Comparison of ENCODE assay signal across 27 mouse cellular contexts in the genomic region with DNA sequence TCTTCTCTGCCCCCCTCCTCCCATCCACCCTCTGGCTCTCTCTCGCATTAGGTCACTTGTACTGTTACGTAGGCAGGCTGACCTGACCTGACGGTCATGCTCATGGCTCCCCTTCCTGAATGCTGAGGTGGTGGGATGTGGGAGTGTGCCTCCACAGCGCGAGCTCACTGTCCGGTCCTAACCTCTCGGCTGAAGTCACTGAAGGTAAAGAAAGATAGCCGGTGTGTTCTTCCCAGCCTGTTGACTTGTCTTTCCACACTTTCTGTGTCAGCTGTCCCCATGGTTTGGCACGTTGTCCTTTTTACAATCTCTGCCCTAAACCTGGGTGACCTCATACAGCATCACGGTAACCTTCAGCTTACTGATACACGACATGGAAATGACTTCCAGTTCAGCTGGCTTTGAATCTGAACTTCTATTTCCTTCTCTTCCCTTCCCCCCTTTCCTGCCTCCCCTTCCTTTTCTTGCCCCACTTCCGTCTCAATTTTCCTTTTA. TPM values are rescaled to one million over a fixed set of nuclear protein-coding genes. Genes with fewer than 3 reads are reported as not detected.
DNase-seq lines count a peak whose midpoint lies in the region; ATAC-seq and TF ChIP-seq lines count a peak whose summit lies in the region.
"Had no signal": no experiment of that assay in that cellular context is flagged by ENCODE, and none has a peak within 500 bp of the region (broad histone marks: within the 10 kb centered on the region; RNA-seq: fewer than 3 reads in every experiment).

No protein-coding gene starts in this region.

- H3K4me1 ChIP-seq in heart, embryonic 10.5 days: peaks cover 58% of the 10 kb centered on the region
- H3K4me1 ChIP-seq in liver, adult 2 months (ENCODE audit: control insufficient read depth, insufficient read depth, low read length): peaks cover 42% of the 10 kb centered on the region
- 0 out of 2 replicates have a peak, but pooled peaks cover 6% of the 10 kb centered on the region for H3K4me1 ChIP-seq in liver, embryonic 12.5 days
- H3K4me1 ChIP-seq in brown adipose tissue, adult 24 weeks (ENCODE audit: control insufficient read depth, insufficient read depth, insufficient read length, low read length): 0 out of 2 replicates have a peak, but pooled peaks cover 2% of the 10 kb centered on the region
- H3K4me1 ChIP-seq in heart, embryonic 15.5 days (replicated peaks): peaks cover 26% of the 10 kb centered on the region

- H3K79me2 ChIP-seq in liver, adult 2 months (ENCODE audit: control insufficient read depth, insufficient read depth, low read length): peaks cover 46% of the 10 kb centered on the region

- H3K27ac ChIP-seq in heart, embryonic 10.5 days: peak overlapping the region; percentile 4; the same call in 1 of the 2 replicates
- H3K27ac ChIP-seq in liver, adult 2 months (replicated peaks; ENCODE audit: insufficient read depth, low read depth, low read length): peak overlapping the region; percentile 64
- no peak overlapping the region for H3K27ac ChIP-seq in liver, embryonic 12.5 days
- H3K27ac ChIP-seq in brown adipose tissue, adult 24 weeks (replicated peaks; ENCODE audit: low read depth, low read length): 0 out of 2 replicates have a peak overlapping the region, but pooled peaks have one; percentile 20
- no peak overlapping the region for H3K27ac ChIP-seq in heart, embryonic 15.5 days
- H3K27ac ChIP-seq: embryonic facial prominence, embryonic 10.5 days; embryonic facial prominence, embryonic 15.5 days; kidney, embryonic 15.5 days; limb, embryonic 13.5 days; liver, embryonic 15.5 days; midbrain, embryonic 12.5 days; neural tube, embryonic 15.5 days; stomach, embryonic 15.5 days had no signal

- no peaks in the 10 kb centered on the region for H3K9me3 ChIP-seq in heart, embryonic 10.5 days
- no peaks in the 10 kb centered on the region for H3K9me3 ChIP-seq in liver, embryonic 12.5 days (replicated peaks)
- no peaks in the 10 kb centered on the region for H3K9me3 ChIP-seq in heart, embryonic 15.5 days (replicated peaks)
- H3K9me3 ChIP-seq: embryonic facial prominence, embryonic 10.5 days; embryonic facial prominence, embryonic 15.5 days; kidney, embryonic 15.5 days; limb, embryonic 13.5 days; liver, embryonic 15.5 days; midbrain, embryonic 12.5 days; neural tube, embryonic 15.5 days; stomach, embryonic 15.5 days had no signal

- H3K27me3 ChIP-seq in heart, embryonic 10.5 days (ENCODE audit: insufficient read depth, poor library complexity, severe bottlenecking): no peaks in the 10 kb centered on the region
- H3K27me3 ChIP-seq in liver, adult 2 months (ENCODE audit: control insufficient read depth, insufficient read depth, low read length): no peaks in the 10 kb centered on the region
- peaks cover 48% of the 10 kb centered on the region for H3K27me3 ChIP-seq in liver, embryonic 12.5 days (replicated peaks)
- no peaks in the 10 kb centered on the region for H3K27me3 ChIP-seq in heart, embryonic 15.5 days
- H3K27me3 ChIP-seq: embryonic facial prominence, embryonic 15.5 days; limb, embryonic 13.5 days; midbrain, embryonic 12.5 days; neural tube, embryonic 15.5 days had no signal

- no peak for TF ChIP-seq CTCF in liver, adult 2 months (IDR thresholded peaks at IDR 0.05; ENCODE audit: low read depth, low read length)

- no peak for ATAC-seq in liver, embryonic 12.5 days
- no peak for ATAC-seq in heart, embryonic 15.5 days (replicated peaks; ENCODE audit: insufficient number of reproducible peaks, insufficient read depth, low FRiP score, low read depth)
- ATAC-seq: forebrain, embryonic 14.5 days; hindbrain, embryonic 16.5 days had no signal

- DNase-seq in heart, embryonic 10.5 days (ENCODE audit: low spot score): no peak
- no peak for DNase-seq in heart, postnatal 14 days
- DNase-seq in liver, adult 2 months (ENCODE audit: extremely low read depth, low read depth, low spot score): peak; percentile 90
- DNase-seq in layer of hippocampus, adult 8-10 months (ENCODE audit: low spot score in 2 of 2): no peak
- no peak for DNase-seq in kidney, adult 8-10 months
- DNase-seq: adrenal gland, postnatal 25 days; B cell, adult 2 months; cerebellum, adult 2 months; cerebellum, postnatal 25 days; gastrocnemius, postnatal 14 days; kidney, postnatal 25 days; lung, postnatal 36 days; right cerebral cortex, postnatal 25 days; thymus, postnatal 14 days had no signal

- no peaks in the 10 kb centered on the region for H3K36me3 ChIP-seq in heart, embryonic 10.5 days
- H3K36me3 ChIP-seq in liver, adult 2 months (ENCODE audit: control insufficient read depth, insufficient read depth, low read length): no peaks in the 10 kb centered on the region
- no peaks in the 10 kb centered on the region for H3K36me3 ChIP-seq in liver, embryonic 12.5 days
- no peaks in the 10 kb centered on the region for H3K36me3 ChIP-seq in heart, embryonic 15.5 days
- H3K36me3 ChIP-seq: embryonic facial prominence, embryonic 15.5 days; kidney, embryonic 15.5 days; limb, embryonic 13.5 days; liver, embryonic 15.5 days; neural tube, embryonic 15.5 days; stomach, embryonic 15.5 days had no signal

- 69% methylated on average over 12 of the region's 12 CpGs for WGBS in heart, embryonic 10.5 days
- WGBS in liver, adult 2 months: 12% methylated on average over 12 of the region's 12 CpGs
- WGBS in liver, embryonic 12.5 days (ENCODE audit: insufficient replicate concordance): 63% methylated on average over 12 of the region's 12 CpGs
- 50% methylated on average over 12 of the region's 12 CpGs for WGBS in heart, embryonic 15.5 days

- peak overlapping the region; percentile 40; the same call in 1 of the 2 replicates for H3K9ac ChIP-seq in liver, adult 2 months (ENCODE audit: low read depth, low read length)
- H3K9ac ChIP-seq in liver, embryonic 12.5 days: no peak overlapping the region
- H3K9ac ChIP-seq in heart, embryonic 15.5 days: no peak overlapping the region
- H3K9ac ChIP-seq: embryonic facial prominence, embryonic 15.5 days; kidney, embryonic 15.5 days; limb, embryonic 13.5 days; liver, embryonic 15.5 days; midbrain, embryonic 12.5 days; neural tube, embryonic 15.5 days; stomach, embryonic 15.5 days had no signal

- no peak overlapping the region for H3K4me3 ChIP-seq in heart, embryonic 10.5 days
- H3K4me3 ChIP-seq in liver, adult 2 months (ENCODE audit: insufficient read depth, low read depth, low read length): no peak overlapping the region
- H3K4me3 ChIP-seq in liver, embryonic 12.5 days: no peak overlapping the region
- no peak overlapping the region for H3K4me3 ChIP-seq in brown adipose tissue, adult 24 weeks (ENCODE audit: insufficient read depth, low read depth, low read length)
- no peak overlapping the region for H3K4me3 ChIP-seq in heart, embryonic 15.5 days
- H3K4me3 ChIP-seq: embryonic facial prominence, embryonic 10.5 days; embryonic facial prominence, embryonic 15.5 days; kidney, embryonic 15.5 days; limb, embryonic 13.5 days; liver, embryonic 15.5 days; midbrain, embryonic 12.5 days; neural tube, embryonic 15.5 days; stomach, embryonic 15.5 days had no signal

- H3K4me2 ChIP-seq in liver, embryonic 12.5 days: no peak overlapping the region
- H3K4me2 ChIP-seq in heart, embryonic 15.5 days: 0 out of 2 replicates have a peak overlapping the region, but pooled peaks have one; percentile 12
- H3K4me2 ChIP-seq: embryonic facial prominence, embryonic 15.5 days; kidney, embryonic 15.5 days; limb, embryonic 13.5 days; liver, embryonic 15.5 days; midbrain, embryonic 12.5 days; neural tube, embryonic 15.5 days; stomach, embryonic 15.5 days had no signal

- intact Hi-C loops in heart, postnatal 14 days (cut with DNase I): no loop called here

- TF ChIP-seq POLR2A in liver, adult 2 months (IDR thresholded peaks at IDR 0.05; ENCODE audit: extremely low read depth, insufficient read depth, low read length): no peak

RNA-seq across cellular contexts. Expression of a gene that starts 4.4 kb away (rescaled TPM):
- 27.9 and 35.9 TPM in 2 replicates for polyA plus RNA-seq in heart, embryonic 10.5 days (2016; fragmentation: Nextera tagmentation; extraction: Ambion mirVana)
- total RNA-seq in heart, postnatal 14 days (2021): 10 to 100 TPM; 47.7 to 50.7 TPM
- total RNA-seq in liver, adult 2 months (2014; rRNA removed): 50.9 and 64.9 TPM in 2 replicates
- 23.6 and 26.4 TPM in 2 replicates for polyA plus RNA-seq in liver, adult 2 months (2012; rRNA removed)
- polyA plus RNA-seq in liver, embryonic 12.5 days (2016; fragmentation: Nextera tagmentation; extraction: Ambion mirVana): 12.6 and 13.5 TPM in 2 replicates
- polyA plus RNA-seq in brown adipose tissue, adult 24 weeks (2012; ENCODE audit: insufficient read depth, insufficient read length, missing spikeins): 30.3 and 30.8 TPM in 2 replicates
- polyA plus RNA-seq in heart, embryonic 15.5 days (2015; fragmentation: Nextera tagmentation; extraction: Ambion mirVana): 26.9 and 29.9 TPM in 2 replicates
- 10 to 100 TPM; 15.7 to 23.2 (median 19.4) TPM for total RNA-seq in layer of hippocampus, adult 8-10 months (2022)

Comparison
In these comparisons a context has a peak if more than half of its experiments do, and no peak if none do; other contexts are left out.
1. H3K27ac ChIP-seq: peak in heart, embryonic 10.5 days (single experiment), liver, adult 2 months (single experiment) and brown adipose tissue, adult 24 weeks (single experiment); none in liver, embryonic 12.5 days (single experiment) and heart, embryonic 15.5 days (single experiment).